Mouse (Mus musculus): Measurements from ENCODE around the gene Nat9.

Gene Nat9

GRCm38 (mm10) chr11:115150741-115151254 lies 36.9 kb downstream of the Nat9 start:
- DNase-seq: no peak

DNA sequence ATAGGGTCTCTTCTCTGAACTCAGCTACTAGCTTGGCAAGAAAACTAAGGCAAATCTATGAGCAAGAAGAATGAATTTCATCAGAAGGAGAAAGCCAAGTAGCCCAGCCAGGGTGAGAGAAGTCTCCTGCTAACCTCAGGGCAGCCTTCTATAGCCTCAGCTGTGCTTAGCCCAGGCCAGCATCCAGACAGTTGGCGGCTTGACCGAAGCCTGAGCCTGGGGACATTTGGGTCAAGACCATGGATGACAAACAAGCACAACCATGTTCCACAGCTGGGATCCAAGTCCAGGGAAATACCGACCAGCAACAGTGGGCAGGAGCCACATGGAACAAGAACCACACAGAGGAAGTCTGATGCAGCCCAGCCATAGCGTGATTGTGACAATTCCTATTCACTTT lies 39.8 kb downstream of the Nat9 start:
- no peak for DNase-seq

DNA sequence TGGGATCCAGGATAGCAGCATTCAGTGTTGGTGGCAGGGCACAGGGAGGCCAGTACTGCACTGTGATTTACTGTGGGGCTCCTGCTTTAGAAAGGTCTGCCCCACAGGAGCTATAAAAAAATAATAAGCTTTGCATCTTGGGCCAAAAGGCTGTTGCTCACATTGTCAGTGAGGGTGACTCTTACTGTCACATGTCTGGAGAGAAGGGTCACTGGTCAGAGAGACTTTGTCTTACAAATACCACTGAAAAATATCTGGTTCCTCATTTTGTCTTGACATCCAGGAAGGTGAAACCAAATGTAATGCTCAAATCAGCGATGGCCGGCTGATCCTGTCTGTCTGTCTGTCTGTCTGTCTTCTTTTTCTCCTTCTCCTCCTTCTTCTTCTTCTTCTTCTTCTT lies 45.7 kb downstream of the Nat9 start:
- no peak for DNase-seq

GRCm38 (mm10) chr11:115138597-115139262 lies 48.9 kb downstream of the Nat9 start:
- DNase-seq: no peak

DNA sequence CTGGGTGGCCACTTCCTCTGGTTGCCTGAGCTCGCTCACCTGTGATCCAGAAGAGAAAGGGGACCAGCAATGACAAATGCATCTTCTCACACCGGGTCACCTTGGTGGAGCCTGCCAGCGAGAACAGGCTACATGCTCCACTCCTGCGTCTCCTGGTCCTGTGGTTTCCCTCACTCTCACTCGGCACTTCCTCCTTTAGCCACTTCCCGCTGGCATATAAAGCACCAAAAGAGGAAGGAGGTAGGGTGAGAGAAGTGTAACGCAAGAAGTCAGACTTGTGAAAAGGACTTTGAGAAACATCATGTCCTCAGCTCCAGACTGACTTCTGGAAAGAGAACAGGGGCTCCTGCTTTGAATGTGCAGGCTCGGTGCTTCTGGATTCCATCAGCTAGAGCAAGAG lies 53.9 kb downstream of the Nat9 start, which contains the start of gene Cd300lf:
Gene Cd300lf (minus strand): TSS at position 193 of the 400 bp plus-strand sequence.
- DNase-seq: no peak
